Mouse (Mus musculus) heart, postnatal 0 days (tissue): ENCODE results near the gene Tmem110. TPM values are rescaled to one million over a fixed set of nuclear protein-coding genes. Genes with fewer than 3 reads are reported as not detected.

Experiments used
- ATAC-seq: fragments of 200-750 bp; cut with Nextera tagmentation; 2 replicates; pipeline ENCODE4 v1.8.0; 2017; ENCODE audit warnings: low read depth, moderate number of reproducible peaks, moderate library complexity; ENCODE audit not compliant: insufficient read depth
- DNase-seq: peaks from one replicate; pipeline ENCODE4 v3.0.0-alpha.2; 2016; ENCODE audit warnings: low spot score
- H3K27ac ChIP-seq: fragments of 300-500 bp; sonication (generic); 2 replicates; pipeline ENCODE4 v1.5.1; 2014; ENCODE audit warnings: low read depth, mild to moderate bottlenecking
- H3K27me3 ChIP-seq: fragments of 300-500 bp; sonication (generic); 2 replicates; pipeline ENCODE4 v1.6.1; 2014; ENCODE audit warnings: low read length, mixed read lengths; ENCODE audit not compliant: control insufficient read depth, insufficient read depth
- H3K36me3 ChIP-seq: fragments of 300-500 bp; sonication (generic); replicated peaks from 2 replicates; pipeline ENCODE4 v1.6.1; 2014; ENCODE audit warnings: low read length, mixed read lengths; ENCODE audit not compliant: control insufficient read depth, insufficient read depth
- H3K4me1 ChIP-seq: fragments of 300-500 bp; sonication (generic); 2 replicates; pipeline ENCODE4 v1.6.1; 2014; ENCODE audit warnings: antibody characterized with exemption; ENCODE audit not compliant: control insufficient read depth, insufficient read depth
- H3K4me2 ChIP-seq: fragments of 300-500 bp; sonication (generic); 2 replicates; pipeline ENCODE4 v1.6.1; 2014; ENCODE audit warnings: low read depth, mild to moderate bottlenecking, low read length, moderate library complexity
- H3K4me3 ChIP-seq: fragments of 300-500 bp; sonication (generic); 2 replicates; pipeline ENCODE4 v1.5.1; 2014; ENCODE audit warnings: low read depth, low read length
- H3K9ac ChIP-seq: fragments of 300-500 bp; sonication (generic); replicated peaks from 2 replicates; pipeline ENCODE4 v1.6.1; 2014; ENCODE audit warnings: low read depth, low read length, mixed read lengths
- H3K9me3 ChIP-seq: fragments of 300-500 bp; sonication (generic); replicated peaks from 2 replicates; pipeline ENCODE4 v1.6.1; 2016; ENCODE audit warnings: low read length; ENCODE audit not compliant: control insufficient read depth
- CTCF ChIP-seq: IDR thresholded peaks from 2 replicates; pipeline ENCODE4 v1.5.1; 2016; ENCODE audit warnings: antibody characterized with exemption, control low read depth, low read depth
- EP300 ChIP-seq: IDR thresholded peaks from 2 replicates; pipeline ENCODE4 v1.6.1; 2016; ENCODE audit warnings: antibody characterized with exemption, low read depth
- WGBS: fragments of 180-500 bp; shearing (Covaris S2); extraction: QIAGEN DNeasy Blood & Tissue Kit; methylation state at CpG from one replicate; pipeline ENCODE4 v1.1.7; 2014; 5-methylcytosine and 5-hydroxymethylcytosine counted together
- polyA plus RNA-seq: library from polyadenylated mRNA; unstranded; fragments of >200 nt; fragmentation: Nextera tagmentation; extraction: Ambion mirVana; gene quantifications from 2 replicates; pipeline ENCODE4 v1.2.1, GENCODE M21; 2015
- total RNA-seq: library from RNA; depleted of rRNA; stranded (reverse); fragments of >200 nt; gene quantifications from 2 replicates; pipeline ENCODE4 v1.2.3, GENCODE M21; 2014; ENCODE audit warnings: low replicate concordance

The Tmem110 gene
- total and polyA plus RNA-seq, 2 experiments from 2014 or later = 4.7 to 9.9 TPM

DNA sequence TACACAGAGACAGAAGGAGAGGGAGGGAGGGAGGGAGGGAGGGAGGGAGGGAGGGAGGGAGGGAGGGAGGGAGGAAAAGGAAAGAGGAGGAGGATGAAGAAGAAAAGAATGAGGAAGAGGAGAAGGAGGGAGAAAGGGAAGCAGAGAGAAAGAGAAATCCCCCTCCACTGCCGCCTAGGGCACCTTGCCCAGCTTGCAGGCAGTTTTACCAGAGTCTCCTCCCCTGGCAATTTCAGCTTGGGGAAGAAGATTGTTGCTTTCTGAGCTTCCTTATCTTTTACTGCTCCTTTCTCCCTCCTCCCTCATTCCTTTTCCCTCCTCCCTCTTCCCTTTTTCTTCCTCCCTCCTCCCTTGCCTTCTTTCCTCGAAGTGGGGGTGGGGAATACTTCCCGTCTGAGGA, 77.6 kb downstream of the Tmem110 start:
- ATAC-seq = no peak
- no peak for TF ChIP-seq CTCF
- TF ChIP-seq EP300 = no peak
- Histone ChIP-seq H3K4me1 (no peaks in the 10 kb centered on the region), H3K4me2 (no peak overlapping the region), H3K4me3 (no peak overlapping the region), H3K27me3 (no peaks in the 10 kb centered on the region), H3K36me3 (no peaks in the 10 kb centered on the region), H3K27ac (no peak overlapping the region), H3K9me3 (no peaks in the 10 kb centered on the region; the same call in 1 of the 2 replicates), H3K9ac (no peak overlapping the region)
- WGBS = 47% methylated on average over 3 of the region's 3 CpGs
- DNase-seq = no peak

DNA sequence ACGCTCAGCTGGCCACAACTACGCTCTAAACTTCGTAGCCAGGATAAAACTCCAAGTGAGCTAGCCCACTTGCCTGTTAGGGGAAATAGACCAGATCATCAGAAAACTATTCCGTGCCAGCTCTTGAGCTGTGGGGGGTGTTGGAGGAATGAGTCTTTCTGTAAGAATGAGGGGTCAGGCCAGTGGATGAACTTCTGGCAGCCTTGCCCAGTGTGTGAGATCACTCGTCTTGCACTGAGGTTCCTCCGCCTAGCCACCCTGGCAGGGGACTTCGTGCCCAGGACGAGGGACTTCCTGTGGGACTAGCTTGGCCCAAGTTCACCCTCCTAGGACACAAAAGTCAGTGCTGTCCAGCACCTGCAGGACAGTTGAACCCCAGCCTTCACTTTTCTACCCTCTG, 78.9 kb downstream of the Tmem110 start:
- H3K27ac ChIP-seq = no peak overlapping the region
- DNase-seq (no peak), ATAC-seq (no peak)
- TF ChIP-seq CTCF = no peak
- no peak for TF ChIP-seq EP300
- no peaks in the 10 kb centered on the region; the same call in 1 of the 2 replicates for H3K9me3 ChIP-seq
- H3K9ac ChIP-seq = no peak overlapping the region
- no peak overlapping the region for H3K4me3 ChIP-seq
- 75% methylated on average over 8 of the region's 8 CpGs for WGBS
- H3K4me2 ChIP-seq = no peak overlapping the region
- H3K36me3 ChIP-seq = no peaks in the 10 kb centered on the region
- H3K27me3 ChIP-seq = no peaks in the 10 kb centered on the region
- no peaks in the 10 kb centered on the region for H3K4me1 ChIP-seq

DNA sequence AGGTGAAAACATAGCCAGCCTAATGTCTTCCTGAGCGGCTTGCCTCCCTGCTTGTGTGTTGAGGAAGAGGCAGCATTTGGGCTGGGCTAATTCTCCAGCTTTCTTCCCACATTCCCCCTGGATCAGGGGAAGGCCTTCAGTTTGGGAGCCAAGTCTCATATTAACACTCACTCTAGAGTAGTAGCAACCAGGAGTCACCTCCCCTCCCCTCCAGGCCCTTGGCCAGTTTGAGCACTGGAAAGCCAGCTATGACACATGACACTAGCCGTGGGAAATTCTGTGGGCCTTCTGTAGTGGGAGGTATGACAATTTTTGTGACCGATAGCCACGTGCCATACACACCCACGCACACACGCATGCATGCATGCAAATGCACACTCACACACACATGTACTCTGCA, 80.6 kb downstream of the Tmem110 start:
- no peaks in the 10 kb centered on the region for H3K27me3 ChIP-seq
- WGBS = 80% methylated on average over 6 of the region's 6 CpGs
- no peaks in the 10 kb centered on the region for H3K9me3 ChIP-seq
- no peak overlapping the region for H3K4me3 ChIP-seq
- no peaks in the 10 kb centered on the region for H3K4me1 ChIP-seq
- DNase-seq (no peak), ATAC-seq (no peak)
- TF ChIP-seq EP300 = no peak
- TF ChIP-seq CTCF = no peak
- no peak overlapping the region for H3K4me2 ChIP-seq
- no peak overlapping the region for H3K9ac ChIP-seq
- no peaks in the 10 kb centered on the region for H3K36me3 ChIP-seq
- no peak overlapping the region for H3K27ac ChIP-seq

- WGBS = 74% methylated on average over 3 of the region's 3 CpGs
- H3K4me3 ChIP-seq = no peak overlapping the region
- TF ChIP-seq EP300 (no peak), CTCF (no peak)
- no peak for ATAC-seq
- H3K27me3 ChIP-seq = no peaks in the 10 kb centered on the region
- H3K4me2 ChIP-seq = no peak overlapping the region
- no peak overlapping the region for H3K9ac ChIP-seq
- no peaks in the 10 kb centered on the region for H3K4me1 ChIP-seq
- no peak for DNase-seq
- H3K27ac ChIP-seq = no peak overlapping the region
- no peaks in the 10 kb centered on the region for H3K36me3 ChIP-seq
- no peaks in the 10 kb centered on the region for H3K9me3 ChIP-seq
These were observed 82.5 kb downstream of the Tmem110 start for GRCm38 (mm10) chr14:30907814-30908265.

DNA sequence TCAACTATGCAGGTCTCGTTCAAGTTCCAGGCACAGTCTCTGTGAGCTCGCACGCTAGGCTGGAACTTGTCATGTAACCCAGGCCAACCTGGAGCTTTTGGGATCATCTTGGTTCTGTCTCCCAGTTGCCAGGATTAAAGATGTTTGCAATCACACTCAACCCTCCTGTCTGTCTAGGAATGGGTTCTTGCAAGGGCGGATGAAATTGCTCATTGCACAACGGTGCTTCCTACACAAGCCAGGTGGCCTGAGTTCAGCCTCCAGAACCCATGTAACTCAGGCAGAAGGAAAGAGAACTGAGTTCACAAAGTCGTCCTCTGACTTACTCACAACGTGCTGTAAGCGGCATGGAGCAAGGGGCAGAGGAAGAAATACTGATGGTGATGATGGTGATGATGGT, 85.8 kb downstream of the Tmem110 start:
- ATAC-seq (no peak), DNase-seq (no peak)
- Histone ChIP-seq H3K4me1 (no peaks in the 10 kb centered on the region), H3K27ac (no peak overlapping the region), H3K4me3 (no peak overlapping the region), H3K4me2 (no peak overlapping the region), H3K27me3 (no peaks in the 10 kb centered on the region), H3K9me3 (no peaks in the 10 kb centered on the region), H3K36me3 (no peaks in the 10 kb centered on the region), H3K9ac (no peak overlapping the region)
- no peak for TF ChIP-seq CTCF
- TF ChIP-seq EP300 = no peak
- WGBS = 81% methylated on average over 8 of the region's 8 CpGs

DNA sequence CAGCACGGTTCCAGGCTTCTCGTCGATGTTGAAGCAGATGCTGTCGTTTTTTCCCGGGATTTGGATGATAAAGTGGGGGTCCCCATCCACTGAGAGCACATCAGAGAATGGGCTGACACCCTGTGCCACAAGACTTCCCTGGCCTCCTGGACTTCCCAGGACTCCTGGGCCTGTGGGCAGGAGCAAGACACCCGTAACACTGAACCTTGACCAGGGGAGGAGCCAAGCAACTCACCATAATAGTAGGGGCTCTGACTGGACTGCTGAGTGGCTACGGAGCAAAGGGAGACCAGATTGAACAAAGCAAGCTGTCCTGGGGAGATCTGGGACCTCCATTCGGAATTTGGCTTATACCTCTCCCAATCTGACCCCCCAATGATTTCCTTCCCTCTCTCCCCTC, 87.3 kb downstream of the Tmem110 start:
- no peaks in the 10 kb centered on the region for H3K27me3 ChIP-seq
- no peaks in the 10 kb centered on the region for H3K9me3 ChIP-seq
- H3K9ac ChIP-seq = no peak overlapping the region
- no peak for TF ChIP-seq CTCF
- no peak for TF ChIP-seq EP300
- DNase-seq = no peak
- no peak for ATAC-seq
- WGBS = 71% methylated on average over 8 of the region's 8 CpGs
- H3K4me1 ChIP-seq = no peaks in the 10 kb centered on the region
- no peak overlapping the region for H3K4me2 ChIP-seq
- no peak overlapping the region for H3K27ac ChIP-seq
- H3K4me3 ChIP-seq = no peak overlapping the region
- H3K36me3 ChIP-seq = no peaks in the 10 kb centered on the region
